Mouse (Mus musculus): Measurements from ENCODE around the gene Cdrt4. TPM values are rescaled to one million over a fixed set of nuclear protein-coding genes. Genes with fewer than 3 reads are reported as not detected.

The Cdrt4 gene
- polyA plus RNA-seq, 1 experiment from 2014 or later: 0.28 TPM

- Histone ChIP-seq H3K4me3 (no peak overlapping the region), H3K9ac (no peak overlapping the region), H3K27ac (no peak overlapping the region), H3K9me3 (no peaks in the 10 kb centered on the region), H3K4me2 (replicated peaks) (no peak overlapping the region), H3K36me3 (no peaks in the 10 kb centered on the region), H3K27me3 (replicated peaks) (no peaks in the 10 kb centered on the region), H3K4me1 (no peaks in the 10 kb centered on the region)
- 93% methylated on average over 8 of the region's 8 CpGs for WGBS
- ATAC-seq (ENCODE audit: low FRiP score, low read depth): no peak
These were observed 49.1 kb downstream of the Cdrt4 start for GRCm38 (mm10) chr11:63000126-63000525.

DNA sequence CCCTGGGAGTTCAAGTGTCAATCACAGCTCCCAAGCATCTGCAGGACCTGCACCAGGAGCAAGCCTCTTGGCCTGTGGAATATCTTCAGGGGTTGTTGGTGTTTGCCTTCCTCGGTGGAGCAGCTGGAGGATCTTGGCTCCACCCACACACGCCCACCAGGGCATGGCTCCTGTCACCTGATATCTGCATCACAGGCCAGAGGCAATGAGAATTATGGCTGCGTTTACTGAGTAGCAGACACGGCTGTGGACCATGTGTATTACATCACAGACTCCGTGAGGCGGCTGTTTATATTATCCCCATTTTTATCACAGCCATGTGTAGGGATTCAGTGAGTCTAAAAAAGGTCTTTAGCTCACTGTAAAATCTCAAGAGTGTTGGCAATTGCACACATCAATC is 53.6 kb downstream of the Cdrt4 start:
- no peak for ATAC-seq (ENCODE audit: low FRiP score, low read depth)
- no peak overlapping the region for H3K9ac ChIP-seq

DNA sequence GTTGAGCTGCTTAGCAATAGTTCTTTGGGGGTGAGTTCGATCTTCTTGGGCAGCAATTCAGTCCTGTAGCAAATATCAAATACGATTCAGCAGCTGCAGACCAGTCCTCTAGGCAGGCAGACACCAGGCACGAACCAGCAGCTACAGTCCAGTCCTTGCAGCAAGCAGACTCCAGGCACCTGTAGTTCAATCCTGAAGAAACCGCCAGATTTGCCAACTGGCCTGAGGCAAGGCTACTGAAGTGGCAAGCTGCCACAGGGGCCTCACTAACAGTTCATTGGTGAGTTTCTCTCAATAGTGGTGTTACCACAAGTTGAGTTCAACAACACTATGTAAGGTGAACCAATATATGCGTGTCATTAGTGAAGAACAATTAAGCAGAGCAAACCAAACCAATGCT is 56.4 kb downstream of the Cdrt4 start:
- Histone ChIP-seq H3K36me3 (no peaks in the 10 kb centered on the region), H3K9me3 (no peaks in the 10 kb centered on the region), H3K27me3 (replicated peaks) (no peaks in the 10 kb centered on the region), H3K27ac (no peak overlapping the region), H3K4me2 (replicated peaks) (no peak overlapping the region), H3K4me3 (no peak overlapping the region), H3K9ac (no peak overlapping the region), H3K4me1 (no peaks in the 10 kb centered on the region)
- no peak for ATAC-seq (ENCODE audit: low FRiP score, low read depth)
- 87% methylated on average over 5 of the region's 5 CpGs for WGBS

More for the DNA sequence above, 53.6 kb downstream of the Cdrt4 start:
- Histone ChIP-seq H3K4me3 (no peak overlapping the region), H3K9me3 (no peaks in the 10 kb centered on the region), H3K36me3 (no peaks in the 10 kb centered on the region), H3K27me3 (replicated peaks) (no peaks in the 10 kb centered on the region), H3K4me2 (replicated peaks) (no peak overlapping the region), H3K4me1 (no peaks in the 10 kb centered on the region), H3K27ac (no peak overlapping the region)
- WGBS: 61% methylated on average over 6 of the region's 6 CpGs

GRCm38 (mm10) chr11:63008004-63008403 is 57.0 kb downstream of the Cdrt4 start:
- no peak for ATAC-seq (ENCODE audit: low FRiP score, low read depth)
- H3K36me3 ChIP-seq: no peaks in the 10 kb centered on the region
- no peaks in the 10 kb centered on the region for H3K4me1 ChIP-seq
- H3K4me2 ChIP-seq (replicated peaks): no peak overlapping the region
- no peaks in the 10 kb centered on the region for H3K9me3 ChIP-seq
- no peak overlapping the region for H3K4me3 ChIP-seq
- WGBS: 82% methylated on average over 3 of the region's 3 CpGs
- no peaks in the 10 kb centered on the region for H3K27me3 ChIP-seq (replicated peaks)
- no peak overlapping the region for H3K27ac ChIP-seq
- H3K9ac ChIP-seq: no peak overlapping the region

DNA sequence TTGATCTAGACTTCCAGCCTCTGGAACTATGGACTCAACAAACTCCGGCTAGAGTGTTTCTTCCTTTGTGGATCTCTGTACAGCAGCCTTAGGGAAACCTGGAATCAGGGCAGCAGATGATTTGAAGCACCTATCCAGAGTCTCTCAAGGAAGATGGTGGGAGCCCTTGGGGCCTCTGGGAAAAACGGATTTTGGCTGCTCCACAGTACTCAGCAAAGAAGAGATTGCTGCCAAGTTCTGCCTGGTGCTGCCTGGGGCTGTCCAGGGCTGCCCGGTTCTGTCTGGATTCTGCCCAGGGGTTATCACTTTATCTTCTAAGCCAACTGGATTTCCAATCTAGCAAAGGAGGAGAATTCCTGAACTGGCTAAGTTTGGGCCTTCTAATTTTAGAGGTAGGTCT is 58.8 kb downstream of the Cdrt4 start:
- Histone ChIP-seq H3K9ac (no peak overlapping the region), H3K4me2 (replicated peaks) (no peak overlapping the region), H3K27ac (no peak overlapping the region), H3K4me1 (no peaks in the 10 kb centered on the region), H3K4me3 (no peak overlapping the region), H3K27me3 (replicated peaks) (no peaks in the 10 kb centered on the region), H3K9me3 (no peaks in the 10 kb centered on the region), H3K36me3 (no peaks in the 10 kb centered on the region)
- ATAC-seq (ENCODE audit: low FRiP score, low read depth): no peak
- WGBS: 64% methylated on average over 3 of the region's 3 CpGs

DNA sequence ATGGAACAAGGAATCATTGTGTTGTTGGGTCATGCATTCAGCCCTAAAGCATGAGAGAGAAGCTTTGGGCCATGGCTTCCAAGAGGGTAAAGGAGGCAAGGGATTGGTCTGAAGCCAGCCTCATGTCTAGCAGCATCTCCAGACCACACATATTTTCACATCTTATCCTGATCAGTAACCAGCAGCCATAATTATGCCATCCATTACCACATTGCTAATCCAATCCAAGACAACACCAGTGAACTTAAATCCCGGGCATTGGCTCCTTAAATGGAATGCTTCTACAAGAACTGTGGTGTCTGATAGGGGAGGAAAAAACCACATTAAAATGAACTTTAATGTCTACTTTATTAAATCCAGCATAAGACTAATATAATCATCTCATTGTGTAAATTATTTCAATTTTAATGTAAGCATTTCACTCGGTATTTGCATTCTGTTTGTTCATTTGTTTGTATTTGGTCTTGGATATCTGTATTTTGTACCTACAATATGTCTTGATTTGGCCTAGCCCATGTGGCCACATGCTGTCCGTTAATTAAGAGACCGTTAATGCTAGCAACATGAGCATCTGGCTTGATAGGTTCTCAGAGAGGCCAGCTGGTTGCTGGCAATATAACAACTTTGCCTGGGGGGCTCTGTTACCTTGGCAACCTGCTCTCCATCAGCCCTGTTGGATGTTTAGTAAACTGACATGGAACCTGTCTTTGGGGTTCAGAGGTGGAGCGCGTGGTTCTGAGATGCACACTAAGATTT is 66.5 kb downstream of the Cdrt4 start:
- Histone ChIP-seq H3K4me1 (0 out of 2 replicates have a peak, but pooled peaks cover 3% of the 10 kb centered on the region), H3K9ac (no peak overlapping the region), H3K36me3 (no peaks in the 10 kb centered on the region), H3K4me3 (no peak overlapping the region), H3K27me3 (replicated peaks) (no peaks in the 10 kb centered on the region), H3K4me2 (replicated peaks) (no peak overlapping the region), H3K9me3 (no peaks in the 10 kb centered on the region), H3K27ac (no peak overlapping the region)
- 62% methylated on average over 6 of the region's 6 CpGs for WGBS
- ATAC-seq (ENCODE audit: low FRiP score, low read depth): no peak

- Histone ChIP-seq H3K9me3 (no peaks in the 10 kb centered on the region), H3K4me2 (replicated peaks) (no peak overlapping the region), H3K4me1 (0 out of 2 replicates have a peak, but pooled peaks cover 3% of the 10 kb centered on the region), H3K9ac (no peak overlapping the region), H3K4me3 (no peak overlapping the region), H3K27ac (no peak overlapping the region), H3K36me3 (no peaks in the 10 kb centered on the region), H3K27me3 (replicated peaks) (no peaks in the 10 kb centered on the region)
- ATAC-seq (ENCODE audit: low FRiP score, low read depth): no peak
- 81% methylated on average over 6 of the region's 6 CpGs for WGBS
These were observed 67.2 kb downstream of the Cdrt4 start for GRCm38 (mm10) chr11:63018083-63018622.

DNA sequence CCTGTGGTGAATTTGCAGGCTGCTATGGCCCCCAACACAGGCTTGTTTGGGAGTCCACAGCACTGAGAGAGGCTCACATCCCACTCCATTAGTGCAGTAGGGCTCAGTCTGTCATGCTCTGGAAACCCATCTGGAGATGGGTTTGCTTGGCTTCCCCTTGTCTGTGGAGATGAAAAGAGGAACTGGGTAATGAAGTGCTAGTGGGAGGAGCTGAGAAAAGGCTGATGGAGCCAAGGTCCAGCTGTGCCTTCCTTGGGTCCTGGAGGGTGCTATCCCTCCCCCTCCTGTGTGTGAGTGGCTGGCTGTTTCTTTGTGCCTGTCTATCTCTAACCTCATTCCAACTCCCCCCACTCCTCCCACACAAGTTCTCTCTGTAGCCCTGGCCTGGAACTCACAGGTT is 69.6 kb downstream of the Cdrt4 start:
- H3K4me3 ChIP-seq: no peak overlapping the region
- no peak for ATAC-seq (ENCODE audit: low FRiP score, low read depth)
- no peak overlapping the region for H3K27ac ChIP-seq
- no peak overlapping the region for H3K9ac ChIP-seq
- H3K27me3 ChIP-seq (replicated peaks): no peaks in the 10 kb centered on the region
- H3K36me3 ChIP-seq: no peaks in the 10 kb centered on the region
- no peak overlapping the region for H3K4me2 ChIP-seq (replicated peaks)
- H3K4me1 ChIP-seq: 0 out of 2 replicates have a peak, but pooled peaks cover 3% of the 10 kb centered on the region
- no peaks in the 10 kb centered on the region for H3K9me3 ChIP-seq

- WGBS: 73% methylated on average over 5 of the region's 5 CpGs
- Histone ChIP-seq H3K4me3 (no peak overlapping the region), H3K27me3 (replicated peaks) (no peaks in the 10 kb centered on the region), H3K27ac (no peak overlapping the region), H3K4me2 (replicated peaks) (no peak overlapping the region), H3K9ac (no peak overlapping the region), H3K9me3 (no peaks in the 10 kb centered on the region), H3K36me3 (no peaks in the 10 kb centered on the region), H3K4me1 (0 out of 2 replicates have a peak, but pooled peaks cover 3% of the 10 kb centered on the region)
- no peak for ATAC-seq (ENCODE audit: low FRiP score, low read depth)
These were observed 70.3 kb downstream of the Cdrt4 start for GRCm38 (mm10) chr11:63021141-63021806.

DNA sequence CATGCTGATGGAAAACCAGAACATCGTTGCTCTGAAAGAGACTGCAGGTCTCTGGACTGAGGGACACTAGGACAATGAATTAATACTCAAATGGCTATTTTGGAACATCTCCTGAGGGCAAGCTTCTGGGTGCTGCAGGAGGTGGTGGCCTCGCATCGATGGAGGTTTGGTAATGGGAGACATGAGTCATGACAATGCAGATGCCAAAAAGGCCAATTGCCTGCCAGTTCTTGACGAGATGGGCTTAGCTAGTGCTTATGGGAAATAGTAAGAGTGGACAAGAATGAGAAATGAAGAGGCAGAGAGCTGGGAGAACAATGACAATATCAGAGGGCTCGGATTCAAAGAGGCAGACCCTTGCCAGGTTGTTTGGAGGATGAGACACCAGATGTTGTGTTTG is 72.5 kb downstream of the Cdrt4 start:
- H3K4me3 ChIP-seq: no peak overlapping the region
- no peak overlapping the region for H3K27ac ChIP-seq
- H3K36me3 ChIP-seq: no peaks in the 10 kb centered on the region
- no peaks in the 10 kb centered on the region for H3K27me3 ChIP-seq (replicated peaks)
- H3K4me1 ChIP-seq: no peaks in the 10 kb centered on the region
- WGBS: 86% methylated on average over 5 of the region's 5 CpGs
- ATAC-seq (ENCODE audit: low FRiP score, low read depth): no peak
- H3K4me2 ChIP-seq (replicated peaks): no peak overlapping the region
- no peak overlapping the region for H3K9ac ChIP-seq
- no peaks in the 10 kb centered on the region for H3K9me3 ChIP-seq

GRCm38 (mm10) chr11:63024136-63024535 is 73.1 kb downstream of the Cdrt4 start:
- no peak overlapping the region for H3K4me2 ChIP-seq (replicated peaks)
- H3K27ac ChIP-seq: no peak overlapping the region
- no peaks in the 10 kb centered on the region for H3K9me3 ChIP-seq
- no peaks in the 10 kb centered on the region for H3K36me3 ChIP-seq
- H3K4me1 ChIP-seq: no peaks in the 10 kb centered on the region
- H3K27me3 ChIP-seq (replicated peaks): no peaks in the 10 kb centered on the region
- H3K9ac ChIP-seq: no peak overlapping the region
- 67% methylated on average over 2 of the region's 2 CpGs for WGBS
- ATAC-seq (ENCODE audit: low FRiP score, low read depth): no peak
- H3K4me3 ChIP-seq: no peak overlapping the region

- Histone ChIP-seq H3K4me2 (replicated peaks) (no peak overlapping the region), H3K4me1 (no peaks in the 10 kb centered on the region), H3K36me3 (no peaks in the 10 kb centered on the region), H3K27me3 (replicated peaks) (no peaks in the 10 kb centered on the region), H3K9me3 (no peaks in the 10 kb centered on the region), H3K4me3 (no peak overlapping the region), H3K9ac (no peak overlapping the region), H3K27ac (no peak overlapping the region)
- 89% methylated on average over 6 of the region's 6 CpGs for WGBS
- ATAC-seq (ENCODE audit: low FRiP score, low read depth): no peak
These were observed 74.5 kb downstream of the Cdrt4 start for GRCm38 (mm10) chr11:63025476-63025875.
